Mouse (Mus musculus): ENCODE measurements at regions not wholly inside any gene's neighbourhood (a gene's known extent, or its start where the extent isn't known, plus 50 kb on each side); places are given as distances from the start of the nearest gene placed in this dataset.

DNA sequence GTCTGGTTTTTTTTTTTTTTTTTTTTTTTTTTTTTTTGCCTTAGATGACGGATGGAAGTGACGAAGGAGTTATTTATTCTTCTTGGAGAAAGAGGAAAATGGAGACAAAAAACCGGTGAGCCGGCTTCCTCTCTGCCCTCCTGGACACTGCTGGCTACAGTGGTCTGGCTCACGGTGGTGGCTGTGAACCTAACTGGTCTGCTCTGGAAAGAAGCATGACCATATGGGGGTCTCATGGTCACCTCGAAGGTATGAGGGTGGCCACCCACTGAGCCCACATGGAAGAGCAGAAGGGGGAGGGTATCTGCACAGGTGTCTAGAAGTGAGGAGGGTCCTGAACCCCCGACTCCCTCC lies 116.7 kb upstream of the Sulf2 start:
- H3K36me3 ChIP-seq (ENCODE audit: insufficient read depth, low read length): no peaks in the 10 kb centered on the region
- H3K4me3 ChIP-seq (replicated peaks; ENCODE audit: low read length): no peak overlapping the region
- peaks cover 75% of the 10 kb centered on the region for H3K4me1 ChIP-seq (replicated peaks; ENCODE audit: low read depth, low read length)
- H3K27me3 ChIP-seq (ENCODE audit: insufficient read depth, low read length): peaks cover 31% of the 10 kb centered on the region
- no peaks in the 10 kb centered on the region for H3K9me3 ChIP-seq (ENCODE audit: low read length)
- TF ChIP-seq NANOG (IDR thresholded peaks at IDR 0.05; ENCODE audit: borderline replicate concordance, low read length): no peak
- TF ChIP-seq CTCF (conservative IDR thresholded peaks at IDR 0.05; ENCODE audit: low read length): no peak
- TF ChIP-seq POU5F1 (IDR thresholded peaks at IDR 0.05; ENCODE audit: borderline replicate concordance, low read length): no peak

DNA sequence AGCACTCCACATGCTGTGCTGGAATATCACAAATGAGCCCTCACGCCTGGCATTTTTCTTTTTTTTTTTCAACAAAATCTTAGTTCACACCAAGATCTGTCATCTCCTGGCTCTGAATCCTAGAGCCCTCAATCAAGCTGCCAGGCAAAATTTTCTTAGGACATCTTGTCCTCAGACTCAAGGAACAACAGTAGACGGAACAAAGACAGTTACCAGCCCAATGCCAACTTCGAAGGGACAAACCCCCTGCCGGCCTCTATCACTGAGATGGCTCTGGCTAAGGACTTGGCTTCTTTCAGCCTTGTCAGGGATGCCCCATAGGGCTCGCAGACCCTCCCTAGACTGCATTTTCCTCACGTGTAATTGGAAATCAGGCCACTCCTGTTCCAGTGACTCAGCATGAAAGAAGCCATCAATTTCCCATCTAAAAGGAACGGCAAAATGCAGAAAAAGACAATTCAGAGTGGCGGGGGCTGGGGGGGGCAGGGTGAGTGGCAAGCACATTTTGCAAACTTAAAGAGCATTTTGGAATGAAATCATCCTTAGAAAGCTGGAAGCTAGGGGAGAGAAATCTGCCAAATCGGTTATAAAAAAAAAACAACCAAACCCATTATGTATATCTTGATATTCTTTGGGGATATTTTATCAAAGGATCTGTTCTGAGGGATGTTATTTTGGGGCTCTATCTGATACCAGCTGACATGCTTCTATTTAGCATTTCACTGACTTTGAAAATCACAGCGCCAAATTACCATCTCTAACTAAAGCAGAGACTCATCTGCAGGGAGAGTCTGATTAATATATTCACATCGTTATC lies 116.1 kb upstream of the Sulf2 start:
- H3K27me3 ChIP-seq (ENCODE audit: insufficient read depth, low read length): peaks cover 26% of the 10 kb centered on the region
- no peaks in the 10 kb centered on the region for H3K9me3 ChIP-seq (ENCODE audit: low read length)
- no peak overlapping the region for H3K4me3 ChIP-seq (replicated peaks; ENCODE audit: low read length)
- peaks cover 76% of the 10 kb centered on the region for H3K4me1 ChIP-seq (replicated peaks; ENCODE audit: low read depth, low read length)
- TF ChIP-seq POU5F1 (IDR thresholded peaks at IDR 0.05; ENCODE audit: borderline replicate concordance, low read length) (no peak), CTCF (conservative IDR thresholded peaks at IDR 0.05; ENCODE audit: low read length) (no peak), NANOG (IDR thresholded peaks at IDR 0.05; ENCODE audit: borderline replicate concordance, low read length) (no peak)
- H3K36me3 ChIP-seq (ENCODE audit: insufficient read depth, low read length): no peaks in the 10 kb centered on the region

DNA sequence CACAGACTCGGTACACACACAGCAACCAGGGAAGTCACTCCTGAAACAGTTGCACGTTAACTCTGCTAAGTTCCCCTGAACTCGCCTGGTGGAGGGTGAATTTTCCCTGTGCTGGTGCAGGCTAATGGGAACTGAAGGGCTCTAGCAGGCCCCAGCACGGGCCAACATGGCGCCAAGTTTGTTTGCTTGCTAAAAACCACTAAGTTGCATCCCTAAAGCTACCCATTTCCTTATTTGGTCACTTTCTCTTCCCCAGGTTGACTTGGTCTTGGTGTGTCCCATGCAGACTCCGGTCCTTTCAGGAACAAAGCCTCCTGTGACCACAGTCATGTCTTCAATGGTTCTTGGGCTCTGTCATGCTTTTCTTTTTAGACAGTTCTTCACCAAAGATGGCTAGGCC lies 114.5 kb upstream of the Sulf2 start:
- Histone ChIP-seq H3K4me3 (replicated peaks; ENCODE audit: low read length) (no peak overlapping the region), H3K36me3 (ENCODE audit: insufficient read depth, low read length) (no peaks in the 10 kb centered on the region), H3K27me3 (ENCODE audit: insufficient read depth, low read length) (peaks cover 12% of the 10 kb centered on the region), H3K4me1 (replicated peaks; ENCODE audit: low read depth, low read length) (peaks cover 86% of the 10 kb centered on the region), H3K9me3 (ENCODE audit: low read length) (no peaks in the 10 kb centered on the region)
- no peak for TF ChIP-seq POU5F1 (IDR thresholded peaks at IDR 0.05; ENCODE audit: borderline replicate concordance, low read length)
- TF ChIP-seq NANOG (IDR thresholded peaks at IDR 0.05; ENCODE audit: borderline replicate concordance, low read length): no peak
- TF ChIP-seq CTCF (conservative IDR thresholded peaks at IDR 0.05; ENCODE audit: low read length): no peak

DNA sequence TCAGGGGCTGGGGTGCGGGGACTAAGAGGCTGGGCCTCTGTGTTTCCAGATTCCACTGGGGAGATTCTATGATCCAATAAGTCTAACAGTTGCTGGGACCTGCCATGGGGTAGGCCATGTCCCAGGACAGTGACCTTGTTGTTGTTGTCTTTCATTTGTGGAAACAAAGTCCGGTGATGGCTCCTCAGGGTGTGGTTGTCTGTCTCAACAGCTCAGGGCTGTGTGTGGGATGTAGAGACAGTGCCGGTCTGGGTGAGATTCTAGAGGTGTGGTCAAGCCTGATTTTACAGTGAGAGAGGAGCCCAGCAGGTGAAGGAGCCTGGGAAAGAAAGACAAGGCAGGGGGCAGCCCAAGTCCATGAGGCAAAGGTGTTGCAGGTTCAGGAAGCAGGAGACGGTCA lies 111.5 kb upstream of the Sulf2 start:
- Histone ChIP-seq H3K4me1 (replicated peaks; ENCODE audit: low read depth, low read length) (peaks cover 77% of the 10 kb centered on the region), H3K36me3 (ENCODE audit: insufficient read depth, low read length) (no peaks in the 10 kb centered on the region), H3K9me3 (ENCODE audit: low read length) (no peaks in the 10 kb centered on the region), H3K4me3 (replicated peaks; ENCODE audit: low read length) (0 out of 2 replicates have a peak overlapping the region, but pooled peaks have one; percentile 1), H3K27me3 (ENCODE audit: insufficient read depth, low read length) (peaks cover 10% of the 10 kb centered on the region)
- peak; percentile 68 for TF ChIP-seq NANOG (IDR thresholded peaks at IDR 0.05; ENCODE audit: borderline replicate concordance, low read length)
- no peak for TF ChIP-seq CTCF (conservative IDR thresholded peaks at IDR 0.05; ENCODE audit: low read length)

DNA sequence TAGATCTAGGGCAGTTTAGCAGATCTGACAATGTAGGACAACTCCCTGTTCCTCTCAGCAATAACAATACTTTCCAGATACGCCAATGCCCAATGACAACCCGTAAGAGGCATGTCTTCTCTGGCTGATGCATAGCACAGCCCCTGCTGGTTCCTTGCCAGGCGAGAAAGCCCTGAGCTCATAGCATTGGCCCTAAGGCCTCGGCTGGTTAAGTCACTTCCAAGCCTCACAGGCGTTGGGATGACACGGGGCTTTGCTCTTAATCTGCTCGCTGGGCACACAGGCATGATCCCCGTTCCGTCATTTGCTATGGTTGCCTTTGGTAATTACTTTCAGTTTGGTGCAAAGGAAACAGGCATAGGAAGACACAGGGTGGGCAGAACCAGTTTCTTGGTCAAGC lies 111.0 kb upstream of the Sulf2 start:
- H3K4me3 ChIP-seq (replicated peaks; ENCODE audit: low read length): 0 out of 2 replicates have a peak overlapping the region, but pooled peaks have one; percentile 1
- peaks cover 77% of the 10 kb centered on the region for H3K4me1 ChIP-seq (replicated peaks; ENCODE audit: low read depth, low read length)
- no peaks in the 10 kb centered on the region for H3K9me3 ChIP-seq (ENCODE audit: low read length)
- no peaks in the 10 kb centered on the region for H3K36me3 ChIP-seq (ENCODE audit: insufficient read depth, low read length)
- peaks cover 13% of the 10 kb centered on the region for H3K27me3 ChIP-seq (ENCODE audit: insufficient read depth, low read length)
- TF ChIP-seq NANOG (IDR thresholded peaks at IDR 0.05; ENCODE audit: borderline replicate concordance, low read length) (no peak), POU5F1 (IDR thresholded peaks at IDR 0.05; ENCODE audit: borderline replicate concordance, low read length) (no peak), CTCF (conservative IDR thresholded peaks at IDR 0.05; ENCODE audit: low read length) (no peak)

DNA sequence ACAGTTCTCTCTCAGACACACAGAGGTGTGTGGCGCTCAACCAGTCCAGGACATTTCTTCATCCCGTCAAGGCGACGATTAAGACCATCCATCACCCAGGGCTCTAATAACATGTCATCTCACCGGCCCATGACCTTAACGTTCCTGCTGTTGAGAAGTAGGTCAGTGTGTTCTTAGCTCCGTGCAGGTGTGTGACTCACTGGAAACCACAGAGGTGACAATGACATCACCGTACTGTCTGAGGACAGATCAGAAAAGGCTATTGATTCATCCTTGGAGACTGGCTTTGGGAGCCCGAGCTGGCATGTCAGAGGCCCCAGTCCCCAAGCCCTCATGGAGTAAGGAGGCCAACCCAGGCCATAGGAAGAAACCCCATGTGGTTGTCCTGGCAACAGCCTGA lies 109.3 kb upstream of the Sulf2 start:
- no peak for TF ChIP-seq CTCF (conservative IDR thresholded peaks at IDR 0.05; ENCODE audit: low read length)
- TF ChIP-seq NANOG (IDR thresholded peaks at IDR 0.05; ENCODE audit: borderline replicate concordance, low read length): no peak
- TF ChIP-seq POU5F1 (IDR thresholded peaks at IDR 0.05; ENCODE audit: borderline replicate concordance, low read length): no peak
- H3K4me1 ChIP-seq (replicated peaks; ENCODE audit: low read depth, low read length): peaks cover 75% of the 10 kb centered on the region
- peaks cover 13% of the 10 kb centered on the region for H3K27me3 ChIP-seq (ENCODE audit: insufficient read depth, low read length)
- H3K36me3 ChIP-seq (ENCODE audit: insufficient read depth, low read length): no peaks in the 10 kb centered on the region
- no peak overlapping the region for H3K4me3 ChIP-seq (replicated peaks; ENCODE audit: low read length)
- no peaks in the 10 kb centered on the region for H3K9me3 ChIP-seq (ENCODE audit: low read length)

DNA sequence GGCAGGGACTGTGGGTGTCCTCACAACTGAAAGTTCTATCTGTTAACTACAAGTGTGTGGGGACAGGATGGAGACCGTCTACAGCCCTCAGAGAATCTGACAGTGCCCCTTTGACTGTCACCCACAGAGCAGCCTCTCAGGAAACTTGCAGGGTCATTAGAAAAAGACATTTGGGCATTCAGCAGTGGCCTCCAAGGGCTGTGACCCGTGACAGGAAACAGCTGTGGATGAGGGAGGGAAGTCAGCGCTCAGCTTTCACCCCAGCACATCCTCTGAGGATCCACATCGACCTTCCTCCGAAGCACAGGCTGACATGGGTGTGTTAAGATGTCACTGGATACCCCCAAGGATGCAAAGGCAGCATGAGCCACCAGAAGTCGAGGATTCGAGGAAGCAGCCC lies 106.3 kb upstream of the Sulf2 start:
- Histone ChIP-seq H3K27me3 (ENCODE audit: insufficient read depth, low read length) (peaks cover 13% of the 10 kb centered on the region), H3K36me3 (ENCODE audit: insufficient read depth, low read length) (no peaks in the 10 kb centered on the region), H3K4me3 (replicated peaks; ENCODE audit: low read length) (no peak overlapping the region), H3K9me3 (ENCODE audit: low read length) (peaks cover 5% of the 10 kb centered on the region), H3K4me1 (replicated peaks; ENCODE audit: low read depth, low read length) (peaks cover 75% of the 10 kb centered on the region)
- TF ChIP-seq POU5F1 (IDR thresholded peaks at IDR 0.05; ENCODE audit: borderline replicate concordance, low read length): no peak
- TF ChIP-seq CTCF (conservative IDR thresholded peaks at IDR 0.05; ENCODE audit: low read length): no peak
- no peak for TF ChIP-seq NANOG (IDR thresholded peaks at IDR 0.05; ENCODE audit: borderline replicate concordance, low read length)

DNA sequence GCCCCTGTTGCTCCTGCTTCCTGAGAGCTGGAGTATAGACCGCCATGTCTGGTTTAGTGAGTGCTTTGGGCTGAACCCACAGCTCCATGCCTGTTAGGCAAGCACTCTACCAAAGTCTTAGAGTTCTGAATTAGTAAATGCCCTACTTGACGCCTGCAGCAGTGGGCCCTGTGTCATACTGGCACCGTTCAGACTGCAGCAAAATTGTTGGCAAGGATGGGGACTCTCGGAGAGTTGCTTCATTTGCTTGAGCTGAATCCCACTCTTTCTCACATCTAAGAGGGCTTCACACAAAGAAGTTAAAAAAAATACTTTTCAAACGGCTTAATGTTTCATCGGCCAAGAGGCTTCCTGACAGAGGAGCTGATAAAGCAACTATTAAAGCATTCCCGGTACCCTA lies 105.6 kb upstream of the Sulf2 start:
- H3K36me3 ChIP-seq (ENCODE audit: insufficient read depth, low read length): no peaks in the 10 kb centered on the region
- H3K4me3 ChIP-seq (replicated peaks; ENCODE audit: low read length): no peak overlapping the region
- TF ChIP-seq POU5F1 (IDR thresholded peaks at IDR 0.05; ENCODE audit: borderline replicate concordance, low read length): no peak
- TF ChIP-seq NANOG (IDR thresholded peaks at IDR 0.05; ENCODE audit: borderline replicate concordance, low read length): no peak
- TF ChIP-seq CTCF (conservative IDR thresholded peaks at IDR 0.05; ENCODE audit: low read length): no peak
- H3K4me1 ChIP-seq (replicated peaks; ENCODE audit: low read depth, low read length): peaks cover 75% of the 10 kb centered on the region
- peaks cover 5% of the 10 kb centered on the region for H3K9me3 ChIP-seq (ENCODE audit: low read length)
- peaks cover 13% of the 10 kb centered on the region for H3K27me3 ChIP-seq (ENCODE audit: insufficient read depth, low read length)

DNA sequence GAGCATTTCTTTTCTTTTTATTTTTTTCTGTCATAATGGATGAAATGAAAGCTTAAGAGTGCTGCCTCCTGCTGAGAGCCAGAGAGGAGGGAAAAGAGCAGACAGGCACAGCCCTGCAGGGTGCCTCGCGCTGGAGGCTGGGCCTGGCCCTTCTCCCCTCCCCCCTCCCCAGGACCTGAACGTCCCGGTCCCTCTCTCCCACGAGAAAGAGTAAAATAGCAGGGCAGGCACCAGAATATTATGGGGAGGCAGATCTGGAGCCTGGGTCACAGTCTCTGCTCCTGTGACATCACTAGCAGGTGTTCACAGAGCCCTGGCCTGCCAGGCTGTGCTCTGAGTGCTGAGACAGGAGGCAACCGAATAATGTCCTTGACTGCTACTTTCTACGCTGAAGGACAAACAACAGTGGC lies 103.3 kb upstream of the Sulf2 start:
- no peaks in the 10 kb centered on the region for H3K36me3 ChIP-seq (ENCODE audit: insufficient read depth, low read length)
- H3K9me3 ChIP-seq (ENCODE audit: low read length): peaks cover 5% of the 10 kb centered on the region
- TF ChIP-seq POU5F1 (IDR thresholded peaks at IDR 0.05; ENCODE audit: borderline replicate concordance, low read length) (no peak), CTCF (conservative IDR thresholded peaks at IDR 0.05; ENCODE audit: low read length) (no peak), NANOG (IDR thresholded peaks at IDR 0.05; ENCODE audit: borderline replicate concordance, low read length) (no peak)

More for the DNA sequence above, 103.3 kb upstream of the Sulf2 start:
- 0 out of 2 replicates have a peak overlapping the region, but pooled peaks have one; percentile 10 for H3K4me3 ChIP-seq (replicated peaks; ENCODE audit: low read length)
- H3K27me3 ChIP-seq (ENCODE audit: insufficient read depth, low read length): peaks cover 12% of the 10 kb centered on the region
- peaks cover 79% of the 10 kb centered on the region for H3K4me1 ChIP-seq (replicated peaks; ENCODE audit: low read depth, low read length)
